Mouse (Mus musculus): ENCODE results near the gene Tmem203. TPM values are rescaled to one million over a fixed set of nuclear protein-coding genes. Genes with fewer than 3 reads are reported as not detected.
A peak's percentile ranks its signal among the peaks of the same experiment; 100 is the strongest.

Gene Tmem203
- polyA plus RNA-seq, 1 experiment = 31.9 TPM

DNA sequence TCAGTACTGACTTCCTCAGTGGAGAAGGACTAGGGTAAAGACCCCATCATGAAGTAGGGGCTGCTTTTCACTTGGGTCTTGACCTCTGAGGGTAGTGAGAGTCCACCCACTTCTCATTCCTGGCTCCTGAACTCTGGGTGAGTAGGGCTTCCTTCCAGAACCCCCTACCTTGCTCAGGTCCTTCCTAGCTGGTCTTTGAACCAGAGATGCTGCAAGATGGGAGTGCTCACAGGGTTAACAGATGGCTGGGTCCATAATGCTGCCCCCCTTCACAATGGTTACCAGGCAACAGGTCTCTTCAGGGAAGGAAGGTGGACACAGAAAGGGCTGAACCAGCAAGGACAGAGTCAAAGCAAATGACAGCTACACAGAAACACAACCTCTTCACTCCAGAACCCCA is 36.8 kb upstream of the Tmem203 start, which contains the start of gene Fam166a:
Gene Fam166a, plus strand, starts transcription at position 301 of the 400 bp plus-strand sequence.
- no peak for DNase-seq
- H3K27me3 ChIP-seq (ENCODE audit: control insufficient read depth, insufficient read depth, low read length) = no peaks in the 10 kb centered on the region
- no peaks in the 10 kb centered on the region for H3K4me1 ChIP-seq (ENCODE audit: control insufficient read depth, insufficient read depth, low read length)
- no peak for TF ChIP-seq POLR2A (IDR thresholded peaks at IDR 0.05; ENCODE audit: borderline replicate concordance, insufficient read depth, low read length)
- no peak for TF ChIP-seq CTCF (IDR thresholded peaks at IDR 0.05; ENCODE audit: borderline replicate concordance, insufficient read depth, low read depth, low read length)
- no peak within 1 kb of the TSS for H3K4me3 ChIP-seq (replicated peaks; ENCODE audit: insufficient read depth, low read depth, low read length)
- no peak within 1 kb of the TSS for H3K27ac ChIP-seq (ENCODE audit: insufficient read depth, low read length)

- 67% methylated on average over 5 of the region's 5 CpGs for WGBS
- Histone ChIP-seq H3K4me3 (replicated peaks; ENCODE audit: insufficient read depth, low read depth, low read length) (no peak overlapping the region), H3K4me1 (ENCODE audit: control insufficient read depth, insufficient read depth, low read length) (no peaks in the 10 kb centered on the region), H3K27me3 (ENCODE audit: control insufficient read depth, insufficient read depth, low read length) (no peaks in the 10 kb centered on the region), H3K27ac (ENCODE audit: insufficient read depth, low read length) (no peak overlapping the region)
- no peak for TF ChIP-seq CTCF (IDR thresholded peaks at IDR 0.05; ENCODE audit: borderline replicate concordance, insufficient read depth, low read depth, low read length)
- DNase-seq = no peak
These were observed 33.9 kb upstream of the Tmem203 start for GRCm38 (mm10) chr2:25221331-25221772.

DNA sequence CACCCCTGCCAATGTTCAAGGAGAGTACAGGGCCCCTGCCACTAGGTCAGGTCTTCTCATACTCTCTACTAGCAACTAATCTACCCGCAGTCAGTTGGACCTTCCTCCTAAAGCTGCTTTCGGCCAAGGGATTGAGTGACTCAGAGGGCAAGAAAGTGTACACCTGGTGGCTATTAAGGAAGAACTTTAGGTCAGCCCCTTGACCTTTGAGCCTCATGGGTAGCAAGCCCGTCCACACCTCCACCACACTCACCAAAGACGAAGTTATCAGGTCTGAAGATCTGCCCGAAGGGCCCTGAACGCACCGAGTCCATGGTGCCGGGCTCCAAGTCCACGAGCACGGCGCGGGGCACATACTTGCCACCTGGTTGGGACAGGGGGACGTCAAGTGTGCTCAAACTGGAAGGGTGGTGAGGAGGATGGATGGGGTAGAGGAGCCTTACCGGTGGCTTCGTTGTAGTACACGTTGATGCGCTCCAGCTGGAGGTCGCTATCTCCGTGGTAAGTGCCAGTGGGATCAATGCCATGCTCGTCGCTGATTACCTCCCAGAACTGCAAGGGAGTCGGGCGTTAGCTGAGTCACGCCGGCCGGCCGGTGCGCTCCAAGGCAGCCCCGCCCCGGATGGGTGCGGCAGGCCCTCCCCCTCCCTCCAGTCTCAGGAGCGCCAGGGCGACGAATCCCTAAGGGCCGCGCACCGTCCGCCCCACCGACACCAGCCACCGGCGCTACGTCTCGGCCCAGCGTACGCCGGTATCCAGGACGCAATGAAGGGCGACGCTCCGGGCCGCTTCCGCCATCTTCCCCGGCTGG is 31.4 kb upstream of the Tmem203 start:
- peak in 1 of 2 experiments; percentile 82 for DNase-seq
- no peaks in the 10 kb centered on the region for H3K27me3 ChIP-seq (ENCODE audit: control insufficient read depth, insufficient read depth, low read length)
- H3K4me1 ChIP-seq (ENCODE audit: control insufficient read depth, insufficient read depth, low read length) = peaks cover 2% of the 10 kb centered on the region; the same call in 1 of the 2 replicates
- TF ChIP-seq POLR2A (IDR thresholded peaks at IDR 0.05; ENCODE audit: borderline replicate concordance, insufficient read depth, low read length) (no peak), CTCF (IDR thresholded peaks at IDR 0.05; ENCODE audit: borderline replicate concordance, insufficient read depth, low read depth, low read length) (no peak)
- peak overlapping the region; percentile 60 for H3K4me3 ChIP-seq (replicated peaks; ENCODE audit: insufficient read depth, low read depth, low read length)
- WGBS = 2% methylated on average over 53 of the region's 53 CpGs
- peak overlapping the region; percentile 57 for H3K27ac ChIP-seq (ENCODE audit: insufficient read depth, low read length)

DNA sequence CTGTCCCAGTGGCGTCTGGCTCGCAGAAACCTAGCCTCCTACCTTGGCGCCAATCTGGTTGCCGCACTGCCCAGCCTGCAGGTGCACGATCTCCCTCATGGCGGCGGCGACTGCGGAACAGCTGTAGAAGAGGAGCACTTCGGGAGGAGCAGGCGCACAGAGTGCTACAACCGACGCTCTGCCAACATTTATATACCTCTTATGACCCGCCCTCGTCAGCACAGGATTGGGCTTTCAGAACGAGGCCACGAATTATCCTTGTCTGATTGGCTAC is 30.8 kb upstream of the Tmem203 start, which contains the start of gene Tubb4b:
Gene Tubb4b, minus strand, starts transcription at position 211 of the 274 bp plus-strand sequence.
- DNase-seq = no peak
- Histone ChIP-seq H3K4me1 (ENCODE audit: control insufficient read depth, insufficient read depth, low read length) (peaks cover 4% of the 10 kb centered on the region; the same call in 1 of the 2 replicates), H3K27me3 (ENCODE audit: control insufficient read depth, insufficient read depth, low read length) (no peaks in the 10 kb centered on the region), H3K27ac (ENCODE audit: insufficient read depth, low read length) (peak within 1 kb of the TSS; percentile 91), H3K4me3 (replicated peaks; ENCODE audit: insufficient read depth, low read depth, low read length) (peak within 1 kb of the TSS; percentile 84)
- WGBS = under 1% methylated on average over 17 of the region's 17 CpGs
- peak; percentile 17; the same call in 1 of the 2 replicates for TF ChIP-seq CTCF (IDR thresholded peaks at IDR 0.05; ENCODE audit: borderline replicate concordance, insufficient read depth, low read depth, low read length)
- peak; percentile 99 for TF ChIP-seq POLR2A (IDR thresholded peaks at IDR 0.05; ENCODE audit: borderline replicate concordance, insufficient read depth, low read length)

DNA sequence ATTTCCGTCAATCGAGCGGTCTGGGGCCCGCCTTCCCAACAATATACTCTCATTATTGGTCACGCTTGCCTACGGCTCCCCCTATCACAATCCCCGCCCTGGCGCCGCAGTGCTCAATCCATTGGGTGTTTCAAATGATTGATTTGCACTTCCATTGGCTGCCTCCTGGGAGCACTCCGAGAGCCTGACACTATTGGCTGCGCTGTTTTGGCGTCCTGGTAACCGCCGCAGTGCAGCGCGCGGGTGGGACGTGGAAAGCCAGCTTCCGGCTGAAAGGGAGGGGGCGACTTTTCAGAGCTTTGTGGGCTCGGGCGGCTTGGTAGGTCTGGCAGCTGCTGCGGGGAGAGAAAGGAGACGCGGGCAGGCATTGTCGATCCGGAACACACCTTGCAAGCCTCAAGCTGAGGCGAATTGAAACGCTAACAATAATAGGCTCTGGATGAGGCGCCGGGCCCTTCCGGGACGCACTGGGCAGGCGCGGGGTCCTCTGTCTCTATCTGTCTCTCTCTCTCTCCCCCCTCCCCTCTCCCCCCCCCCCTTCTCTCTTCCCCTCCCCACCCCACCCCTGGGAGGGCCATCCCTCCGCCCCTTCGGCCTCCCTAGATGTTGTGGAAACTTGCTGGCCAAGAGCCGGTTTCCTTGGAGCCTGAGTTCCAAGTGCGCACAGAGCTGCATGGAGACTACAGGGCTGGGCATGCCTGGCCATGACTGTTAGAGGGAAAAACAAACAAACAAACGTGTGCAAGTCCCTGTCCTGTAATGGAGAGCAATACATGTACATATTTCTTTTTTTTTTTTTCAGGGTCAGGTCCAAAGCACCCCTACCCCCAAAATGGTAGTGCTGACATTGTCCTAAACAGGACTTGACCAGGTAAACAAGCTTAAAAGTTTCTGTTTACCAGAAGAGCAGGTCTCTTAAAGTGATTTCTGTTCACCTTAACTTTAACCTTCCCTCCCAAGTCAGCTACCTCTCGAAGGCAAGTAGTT is 30.2 kb upstream of the Tmem203 start:
- peak overlapping the region; percentile 91 for H3K27ac ChIP-seq (ENCODE audit: insufficient read depth, low read length)
- H3K4me3 ChIP-seq (replicated peaks; ENCODE audit: insufficient read depth, low read depth, low read length) = peak overlapping the region; percentile 84
- DNase-seq = peak; percentile 98 to 100
- WGBS = 2% methylated on average over 41 of the region's 41 CpGs
- TF ChIP-seq POLR2A (IDR thresholded peaks at IDR 0.05; ENCODE audit: borderline replicate concordance, insufficient read depth, low read length) (peak; percentile 60; the same call in 1 of the 2 replicates), CTCF (IDR thresholded peaks at IDR 0.05; ENCODE audit: borderline replicate concordance, insufficient read depth, low read depth, low read length) (no peak)
- H3K4me1 ChIP-seq (ENCODE audit: control insufficient read depth, insufficient read depth, low read length) = peaks cover 4% of the 10 kb centered on the region; the same call in 1 of the 2 replicates
- no peaks in the 10 kb centered on the region for H3K27me3 ChIP-seq (ENCODE audit: control insufficient read depth, insufficient read depth, low read length)

DNA sequence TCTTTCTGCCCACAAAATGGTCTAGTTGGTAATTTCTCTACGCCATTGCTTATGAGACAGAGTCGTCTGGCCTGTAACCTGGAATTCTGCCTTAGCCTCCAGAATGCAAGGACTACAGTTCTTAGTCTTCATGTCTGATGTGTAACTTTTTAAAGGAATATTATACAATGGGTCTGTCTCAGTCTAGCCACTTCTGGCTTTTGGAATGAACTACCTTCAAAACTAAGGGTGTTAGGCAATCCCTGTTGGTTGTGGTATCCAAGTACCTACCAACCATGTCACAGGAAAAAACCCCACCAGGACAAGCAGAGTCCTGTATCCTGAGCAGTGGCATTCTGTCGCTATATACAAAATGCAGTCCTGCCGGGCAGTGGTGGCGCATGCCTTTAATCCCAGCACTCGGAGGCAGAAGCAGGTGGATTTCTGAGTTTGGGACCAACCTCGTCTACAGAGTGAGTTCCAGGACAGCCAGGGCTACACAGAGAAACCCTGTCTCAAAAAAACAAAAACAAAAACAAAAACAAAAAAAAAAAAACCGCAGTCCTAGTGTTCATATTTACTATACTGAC is 29.3 kb upstream of the Tmem203 start:
- peaks cover 4% of the 10 kb centered on the region; the same call in 1 of the 2 replicates for H3K4me1 ChIP-seq (ENCODE audit: control insufficient read depth, insufficient read depth, low read length)
- no peaks in the 10 kb centered on the region for H3K27me3 ChIP-seq (ENCODE audit: control insufficient read depth, insufficient read depth, low read length)
- WGBS = 54% methylated on average over 8 of the region's 8 CpGs
- TF ChIP-seq POLR2A (IDR thresholded peaks at IDR 0.05; ENCODE audit: borderline replicate concordance, insufficient read depth, low read length) = no peak
- H3K27ac ChIP-seq (ENCODE audit: insufficient read depth, low read length) = peak overlapping the region; percentile 78; the same call in 1 of the 2 replicates
- H3K4me3 ChIP-seq (replicated peaks; ENCODE audit: insufficient read depth, low read depth, low read length) = no peak overlapping the region
- no peak for DNase-seq

GRCm38 (mm10) chr2:25226864-25227263 is 28.4 kb upstream of the Tmem203 start:
- Histone ChIP-seq H3K4me3 (replicated peaks; ENCODE audit: insufficient read depth, low read depth, low read length) (no peak overlapping the region), H3K4me1 (ENCODE audit: control insufficient read depth, insufficient read depth, low read length) (peaks cover 4% of the 10 kb centered on the region; the same call in 1 of the 2 replicates), H3K27me3 (ENCODE audit: control insufficient read depth, insufficient read depth, low read length) (no peaks in the 10 kb centered on the region), H3K27ac (ENCODE audit: insufficient read depth, low read length) (0 out of 2 replicates have a peak overlapping the region, but pooled peaks have one; percentile 43)
- WGBS = 31% methylated on average over 5 of the region's 5 CpGs
- peak; percentile 42 to 58 for DNase-seq
- TF ChIP-seq POLR2A (IDR thresholded peaks at IDR 0.05; ENCODE audit: borderline replicate concordance, insufficient read depth, low read length) = no peak
- TF ChIP-seq CTCF (IDR thresholded peaks at IDR 0.05; ENCODE audit: borderline replicate concordance, insufficient read depth, low read depth, low read length) = no peak

Data from cerebellum, adult 2 months (tissue).